Mouse (Mus musculus): Measurements from ENCODE around the gene Samd3. TPM values are rescaled to one million over a fixed set of nuclear protein-coding genes. Genes with fewer than 3 reads are reported as not detected.

Samd3 gene
- polyA plus RNA-seq (2017; shearing (Covaris generic)), result 7.9 TPM

DNA sequence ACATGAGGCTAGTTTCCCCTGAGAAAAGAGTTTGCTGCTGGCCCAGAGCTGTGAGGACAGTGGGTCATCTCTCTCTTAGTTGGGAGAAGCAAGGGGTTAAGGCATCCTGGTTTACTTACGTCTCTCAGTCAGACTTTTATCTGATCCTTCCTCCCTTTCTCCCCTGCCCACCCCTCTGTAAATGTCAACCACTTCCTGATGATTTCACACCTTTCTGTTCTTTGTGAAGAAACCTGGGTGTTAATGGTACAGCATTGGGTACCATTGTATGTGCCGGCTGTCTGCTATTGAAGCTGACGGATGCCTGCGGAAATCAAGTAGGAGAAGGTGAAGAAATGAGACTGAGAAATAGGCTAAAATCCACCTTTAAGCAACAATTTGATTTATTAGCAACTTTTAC lies at the start of gene Samd3:
Samd3 (plus strand) TSS at position 220 of the 400 bp plus-strand sequence.

Other genes starting within 250 kb of the Samd3 start
- not detected for gene Gm9767, start 151.5 kb upstream of the Samd3 start, polyA plus RNA-seq (2017; shearing (Covaris generic))
- gene Tmem200a, start 150.7 kb upstream of the Samd3 start, polyA plus RNA-seq (2017; shearing (Covaris generic)), result not detected
- gene L3mbtl3, start 146.3 kb downstream of the Samd3 start, polyA plus RNA-seq (2017; shearing (Covaris generic)), result 17.2 TPM